Mouse (Mus musculus) testis, postnatal 14 days (tissue): Measurements from ENCODE around the gene Ankrd66.

ENCODE experiments used
- DNase-seq: peaks from one replicate; pipeline ENCODE4 v3.0.0; 2021; ENCODE audit warnings: low spot score

Gene Ankrd66

DNA sequence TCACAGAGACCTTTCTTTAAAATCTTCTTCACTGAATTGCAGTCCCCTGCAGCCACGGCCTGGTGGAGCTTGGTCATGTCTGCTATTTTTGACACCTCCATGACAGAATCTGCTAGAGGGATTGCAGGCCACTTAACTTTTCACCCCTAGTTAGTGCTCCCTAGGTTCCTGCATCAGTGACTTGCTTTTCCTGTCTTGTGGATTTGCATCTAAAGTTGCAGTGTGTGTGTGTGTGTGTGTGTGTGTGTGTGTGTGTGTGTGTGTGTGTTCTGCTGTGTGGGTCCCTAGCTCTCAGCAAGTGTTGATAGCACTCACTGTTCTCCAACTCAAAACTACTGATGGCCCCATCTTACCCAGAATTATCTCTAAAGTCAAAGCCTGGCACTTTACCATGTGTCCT lies at the start of gene Ankrd66:
Gene Ankrd66 (minus strand): TSS at position 101 of the 400 bp plus-strand sequence.
- DNase-seq = no peak

DNA sequence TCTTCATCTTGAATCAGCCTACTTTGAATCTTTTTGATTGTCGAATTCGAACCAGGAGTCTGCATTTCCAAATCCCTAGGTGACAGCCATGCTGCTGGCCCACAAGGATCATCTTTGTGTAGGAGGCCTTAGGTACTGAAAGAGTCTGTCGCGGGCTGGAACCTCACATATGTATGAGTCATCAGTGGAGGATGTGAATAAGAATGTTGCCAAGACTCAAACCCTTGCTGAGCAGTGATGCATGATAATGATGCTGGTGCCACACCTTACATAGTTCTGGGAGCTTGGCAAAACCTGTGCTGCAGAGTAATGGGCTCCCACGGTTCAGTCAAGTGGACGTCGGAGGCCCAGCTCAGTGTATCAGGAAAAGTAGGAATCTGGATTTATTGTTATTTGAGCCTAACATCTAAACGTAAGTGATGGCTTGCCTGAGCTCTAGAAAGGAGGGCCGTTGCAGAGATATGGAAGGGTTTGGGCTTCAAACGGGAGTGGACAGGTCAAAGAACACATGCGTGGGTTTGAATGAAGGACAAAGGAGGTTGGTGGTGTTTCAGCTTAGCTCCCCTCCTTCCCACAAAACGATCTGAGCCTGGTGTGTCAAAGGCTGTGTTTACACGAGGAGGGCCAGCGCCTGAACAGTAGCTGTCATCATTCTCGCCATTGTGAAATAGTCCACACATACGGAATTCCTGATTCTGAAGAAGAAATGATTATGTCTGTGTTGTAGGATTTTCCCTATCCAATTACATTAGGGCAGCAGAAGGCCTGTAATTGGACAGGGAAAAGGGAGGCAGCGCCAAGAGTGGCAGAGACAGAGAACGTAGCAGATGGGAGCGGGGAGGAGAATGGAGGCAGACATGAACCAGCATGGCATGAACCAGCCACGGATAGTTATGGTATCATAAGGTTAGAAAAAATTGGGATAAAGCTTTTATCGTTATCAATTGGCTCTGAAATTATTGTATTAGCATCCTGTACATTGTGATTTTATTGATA lies 49.2 kb upstream of the Ankrd66 start:
- no peak for DNase-seq

- DNase-seq = no peak
These were observed 47.1 kb upstream of the Ankrd66 start for GRCm38 (mm10) chr17:43590531-43590930.

DNA sequence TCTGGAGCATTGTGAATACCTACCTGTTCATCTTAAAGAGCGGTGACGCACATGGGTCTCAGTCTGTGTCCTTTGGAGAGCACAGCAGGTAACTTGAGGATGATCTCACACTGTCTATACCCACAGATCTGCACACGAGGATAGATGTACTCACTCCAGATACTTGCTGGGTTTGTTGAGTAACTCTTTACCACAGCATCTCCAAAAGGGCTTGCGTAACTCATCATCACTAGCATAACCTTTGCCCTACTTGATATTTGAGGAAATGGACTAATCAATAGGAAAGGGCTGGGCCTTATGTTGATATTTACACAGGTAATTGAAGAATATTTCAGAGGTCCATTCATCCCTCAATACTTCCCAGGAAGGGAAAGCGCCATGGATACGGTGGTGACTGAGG lies 46.3 kb upstream of the Ankrd66 start:
- no peak for DNase-seq

- no peak for DNase-seq
These were observed 43.8 kb upstream of the Ankrd66 start for GRCm38 (mm10) chr17:43587278-43587677.

DNA sequence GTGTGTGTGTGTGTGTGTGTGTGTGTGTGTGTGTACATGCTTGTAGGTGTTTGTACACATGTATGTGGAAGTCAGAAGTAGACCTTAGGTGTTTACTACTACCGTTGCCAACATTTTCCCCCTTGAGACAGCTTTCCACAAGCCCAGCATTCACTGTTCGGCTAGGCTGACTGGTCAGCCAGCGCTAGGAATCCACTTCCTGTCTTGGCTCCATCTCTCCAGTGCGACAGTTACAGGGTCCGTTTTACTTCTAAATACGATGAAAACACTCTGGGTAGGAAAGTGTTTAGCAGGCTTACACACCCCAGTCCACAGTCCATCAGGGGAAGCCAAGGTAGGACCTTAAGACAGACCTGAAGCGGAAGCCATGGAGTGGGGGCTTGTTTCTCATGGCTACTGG lies 41.3 kb upstream of the Ankrd66 start:
- no peak for DNase-seq

GRCm38 (mm10) chr17:43581012-43581467 lies 37.6 kb upstream of the Ankrd66 start:
- DNase-seq = peak; percentile 10

DNA sequence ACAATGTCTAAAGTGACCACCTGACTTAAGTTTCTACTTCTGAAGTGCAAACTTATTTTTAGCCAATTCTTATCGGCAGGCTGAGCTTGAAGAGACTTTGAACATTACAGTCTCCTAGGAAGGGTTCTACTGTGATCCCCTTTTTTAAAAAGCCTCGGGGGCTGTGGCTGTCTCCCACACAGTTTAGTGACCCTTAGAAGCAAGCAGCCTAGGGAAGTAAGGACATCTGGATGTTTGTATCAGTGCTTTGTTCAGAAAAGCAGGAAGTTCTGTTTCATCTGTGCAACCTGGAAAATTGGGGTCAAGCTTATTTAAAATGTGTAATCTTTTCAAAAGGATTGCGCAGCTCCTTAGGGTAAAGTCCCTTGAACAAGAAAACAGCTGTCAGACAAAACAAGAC lies 37.0 kb upstream of the Ankrd66 start:
- DNase-seq = no peak

- no peak for DNase-seq
These were observed 30.2 kb upstream of the Ankrd66 start for GRCm38 (mm10) chr17:43573624-43574073.

- no peak for DNase-seq
These were observed 25.8 kb upstream of the Ankrd66 start for GRCm38 (mm10) chr17:43569287-43569686.

DNA sequence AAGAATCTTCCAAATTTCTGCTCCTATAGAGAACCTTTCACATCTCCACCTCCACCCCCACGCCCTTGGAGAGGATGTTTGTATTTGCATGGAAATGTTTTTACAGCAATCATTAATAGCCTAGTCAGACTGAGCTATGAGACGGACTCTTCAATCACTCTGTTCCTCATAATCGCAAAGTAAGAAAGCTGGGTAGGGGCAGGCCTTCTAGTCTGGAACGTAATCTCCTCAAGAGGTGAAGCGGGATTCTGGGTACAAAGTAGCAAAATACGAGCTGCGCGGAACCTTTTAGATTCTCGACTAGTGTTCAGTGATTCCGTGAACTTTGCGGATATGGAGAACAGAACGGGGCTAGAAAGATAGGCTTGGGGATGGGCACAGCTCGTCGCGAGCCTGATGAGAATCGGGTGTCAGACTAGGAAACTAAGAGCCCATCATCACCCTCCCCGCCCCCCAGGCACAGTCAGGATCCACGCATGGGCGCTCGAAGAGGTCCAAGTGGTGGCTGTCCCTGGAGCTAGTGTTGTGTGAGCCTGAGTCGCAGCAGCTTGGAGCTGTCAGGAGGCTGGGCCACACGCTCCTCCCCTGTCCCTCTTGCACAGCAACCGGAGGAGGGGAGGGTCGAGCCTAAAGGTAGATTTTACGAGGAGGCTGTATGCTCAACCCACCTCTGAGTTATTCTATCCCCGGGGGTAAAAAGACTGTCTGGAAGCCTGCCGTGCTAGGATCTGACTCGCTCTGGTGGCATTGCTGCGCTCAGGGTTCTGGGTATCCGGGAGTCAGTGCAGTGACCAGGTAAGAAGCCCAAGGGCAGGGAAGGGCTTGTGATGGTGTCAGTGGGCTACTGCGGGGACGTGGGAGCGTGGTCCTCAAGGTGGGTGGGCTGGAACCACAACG lies 24.8 kb upstream of the Ankrd66 start, which contains the start of gene Pla2g7:
Gene Pla2g7 (plus strand): TSS at position 107 of the 897 bp plus-strand sequence.
- DNase-seq = peak; percentile 42

DNA sequence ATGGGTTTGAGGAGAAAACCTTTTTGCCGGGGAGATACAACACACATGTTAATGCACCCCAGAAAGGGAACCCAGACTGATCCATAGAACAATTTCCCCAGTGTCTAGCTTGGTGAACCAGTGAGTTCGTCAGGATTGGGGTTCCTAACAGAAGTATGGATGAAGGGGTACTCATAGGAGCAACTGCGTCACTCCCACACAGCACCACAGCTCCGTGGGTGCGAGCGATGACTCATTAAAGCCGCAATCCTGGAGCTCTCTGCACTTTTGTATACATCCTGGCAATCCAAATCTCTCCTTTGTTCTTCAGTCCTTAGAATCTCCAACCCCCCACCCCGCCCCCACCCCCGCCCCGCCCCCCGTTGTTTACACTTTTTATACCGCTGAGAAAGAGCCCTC lies 24.2 kb upstream of the Ankrd66 start:
- no peak for DNase-seq

GRCm38 (mm10) chr17:43563192-43563987 lies 20.0 kb upstream of the Ankrd66 start:
- DNase-seq = no peak

DNA sequence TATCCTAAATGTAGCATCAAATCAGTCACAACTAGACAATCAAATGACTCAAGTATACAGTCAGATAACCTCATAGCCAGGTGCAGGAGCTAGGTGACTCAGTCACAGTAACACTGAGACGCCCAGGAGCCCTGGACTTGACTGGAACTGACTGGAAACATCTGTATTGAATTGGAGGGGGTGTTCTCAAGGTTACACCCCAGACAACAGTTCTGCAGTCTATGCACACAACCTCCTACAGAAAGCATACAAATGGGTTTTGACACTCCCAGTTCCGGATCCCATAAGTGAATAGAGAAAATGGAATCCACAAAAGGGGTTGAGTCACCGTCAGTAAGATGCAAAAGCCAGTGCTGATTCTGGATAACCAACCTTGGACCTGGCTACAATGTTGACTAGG lies 15.2 kb upstream of the Ankrd66 start:
- no peak for DNase-seq

DNA sequence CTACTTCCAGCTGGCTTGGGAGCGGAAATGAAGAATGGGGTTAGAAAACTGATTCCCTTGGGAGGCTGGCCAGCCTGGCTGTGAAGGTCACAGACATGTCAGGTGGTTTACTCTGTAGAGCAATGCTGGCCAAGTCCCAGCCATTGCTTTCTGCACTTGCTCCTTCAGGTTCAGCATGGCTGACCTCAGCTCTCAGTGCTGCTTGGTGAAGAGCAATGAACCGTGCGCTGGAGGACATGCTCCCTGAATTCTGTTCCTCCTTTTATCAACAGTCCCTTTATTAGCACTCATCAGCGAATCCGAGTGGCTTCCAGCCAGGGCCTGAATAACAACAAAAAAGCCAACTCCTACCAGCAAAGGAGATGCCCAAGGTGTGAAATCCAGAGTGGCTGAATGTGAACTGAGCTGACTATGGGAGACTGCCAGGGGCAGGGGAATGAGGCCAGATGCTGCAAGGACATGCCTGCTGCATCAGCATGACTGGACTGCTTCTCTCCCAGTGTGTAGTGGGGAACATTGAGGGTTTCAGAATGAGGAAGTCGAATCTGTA lies 14.2 kb upstream of the Ankrd66 start:
- peak; percentile 14 for DNase-seq

- DNase-seq = no peak
These were observed 13.7 kb upstream of the Ankrd66 start for GRCm38 (mm10) chr17:43557104-43557503.

DNA sequence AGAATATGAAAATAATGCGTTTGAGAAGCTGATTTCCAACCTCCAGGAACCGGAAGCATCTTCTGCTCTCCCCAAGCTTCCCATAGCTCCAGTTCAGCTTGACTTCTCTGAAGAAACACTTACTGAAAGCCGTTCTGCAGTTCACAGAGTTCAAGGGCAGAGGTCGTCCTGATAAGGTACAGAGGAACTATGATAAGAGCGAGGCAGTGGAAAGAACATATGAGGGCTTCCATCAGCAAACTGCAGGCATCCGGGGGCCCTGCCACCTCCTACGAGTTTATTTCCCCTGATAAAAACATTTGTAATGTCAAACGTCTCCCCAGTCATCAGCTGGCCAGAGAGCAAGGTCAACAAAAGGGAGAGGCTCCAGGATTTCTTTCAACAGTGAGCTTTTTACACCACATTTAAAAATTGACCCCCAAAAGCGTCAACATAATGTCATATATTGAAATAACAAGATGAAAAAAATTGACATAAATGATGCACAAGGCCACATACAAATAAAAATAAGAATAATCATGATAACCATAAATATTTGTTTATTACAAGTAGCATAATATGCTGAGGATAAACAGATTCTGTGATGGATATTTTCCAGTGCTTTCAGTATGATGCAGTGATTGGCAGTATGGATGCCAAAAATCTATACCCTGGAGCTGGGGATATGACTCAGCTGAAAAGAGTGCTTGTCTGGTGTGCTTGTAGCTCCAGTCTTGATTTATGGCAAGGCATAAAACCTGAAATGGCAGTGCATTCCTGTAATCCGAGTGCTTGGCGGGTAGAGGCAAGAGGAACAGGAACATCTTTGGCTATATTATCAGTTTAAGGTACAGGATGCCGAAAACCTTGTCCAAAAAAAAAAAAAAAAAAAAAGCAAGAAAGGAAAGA lies 11.3 kb upstream of the Ankrd66 start:
- DNase-seq = no peak

- no peak for DNase-seq
These were observed 7.7 kb upstream of the Ankrd66 start for GRCm38 (mm10) chr17:43551122-43551630.

- DNase-seq = no peak
These were observed 601 bp upstream of the Ankrd66 start for GRCm38 (mm10) chr17:43544040-43544439.

DNA sequence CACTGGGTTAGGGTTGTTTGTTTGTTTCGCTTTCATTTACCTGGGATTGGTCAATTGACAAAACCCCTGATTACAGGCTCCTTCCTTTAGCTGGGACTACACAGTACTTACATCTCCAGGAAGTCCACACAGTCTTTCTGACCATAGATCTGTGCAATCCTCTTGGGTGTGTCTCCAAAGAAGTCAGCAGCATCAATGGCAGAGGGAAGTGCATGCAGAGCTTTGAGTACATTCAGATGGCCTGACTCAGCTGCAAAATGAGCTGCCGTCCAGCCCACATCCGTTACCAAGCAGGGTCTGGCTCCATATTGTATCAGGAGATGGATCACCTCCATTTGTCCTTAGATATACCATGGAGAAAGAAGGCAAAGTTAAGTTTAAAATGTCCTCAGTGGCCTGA lies 4.7 kb downstream of the Ankrd66 start:
- no peak for DNase-seq
